Mouse (Mus musculus): ENCODE results near the gene Serf1. TPM values are rescaled to one million over a fixed set of nuclear protein-coding genes. Genes with fewer than 3 reads are reported as not detected.

Gene Serf1
- polyA plus RNA-seq, 1 experiment: 2.1 TPM

GRCm38 (mm10) chr13:100103748-100104254 lies 4.0 kb upstream of the Serf1 start, which contains the start of gene Bdp1:
TSS of gene Bdp1 (minus strand) at chr13:100104070.
- H3K27me3 ChIP-seq (ENCODE audit: control insufficient read depth, insufficient read depth, low read length): peaks cover 4% of the 10 kb centered on the region; the same call in 1 of the 2 replicates
- peaks cover 9% of the 10 kb centered on the region for H3K4me1 ChIP-seq (ENCODE audit: control insufficient read depth, insufficient read depth, insufficient read length)
- WGBS: 1% methylated on average over 41 of the region's 44 CpGs
- peak; percentile 83 to 90 for DNase-seq (ENCODE audit: low read depth in 1 of 2, low spot score in 2 of 2)
- H3K27ac ChIP-seq (ENCODE audit: insufficient read depth, low read length): peak within 1 kb of the TSS; percentile 86
- H3K4me3 ChIP-seq (ENCODE audit: extremely low read depth, insufficient read depth, insufficient read length): peak within 1 kb of the TSS; percentile 94
- H3K36me3 ChIP-seq (ENCODE audit: control insufficient read depth, insufficient read depth, low read length): no peaks in the 10 kb centered on the region
- TF ChIP-seq CTCF (IDR thresholded peaks at IDR 0.05; ENCODE audit: extremely low read depth, insufficient read depth, insufficient read length, insufficient replicate concordance) (no peak), POLR2A (IDR thresholded peaks at IDR 0.05; ENCODE audit: low read depth, low read length) (peak; percentile 67)

- Histone ChIP-seq H3K27ac (ENCODE audit: insufficient read depth, low read length) (no peak overlapping the region), H3K4me3 (ENCODE audit: extremely low read depth, insufficient read depth, insufficient read length) (no peak overlapping the region), H3K36me3 (ENCODE audit: control insufficient read depth, insufficient read depth, low read length) (no peaks in the 10 kb centered on the region), H3K4me1 (ENCODE audit: control insufficient read depth, insufficient read depth, insufficient read length) (peaks cover 6% of the 10 kb centered on the region), H3K27me3 (ENCODE audit: control insufficient read depth, insufficient read depth, low read length) (peaks cover 4% of the 10 kb centered on the region; the same call in 1 of the 2 replicates)
- no peak for DNase-seq (ENCODE audit: low read depth in 1 of 2, low spot score in 2 of 2)
- 67% methylated on average over 5 of the region's 5 CpGs for WGBS
- TF ChIP-seq CTCF (IDR thresholded peaks at IDR 0.05; ENCODE audit: extremely low read depth, insufficient read depth, insufficient read length, insufficient replicate concordance) (no peak), POLR2A (IDR thresholded peaks at IDR 0.05; ENCODE audit: low read depth, low read length) (no peak)
Observed at GRCm38 (mm10) chr13:100112218-100112972, 4.6 kb downstream of the Serf1 start.

DNA sequence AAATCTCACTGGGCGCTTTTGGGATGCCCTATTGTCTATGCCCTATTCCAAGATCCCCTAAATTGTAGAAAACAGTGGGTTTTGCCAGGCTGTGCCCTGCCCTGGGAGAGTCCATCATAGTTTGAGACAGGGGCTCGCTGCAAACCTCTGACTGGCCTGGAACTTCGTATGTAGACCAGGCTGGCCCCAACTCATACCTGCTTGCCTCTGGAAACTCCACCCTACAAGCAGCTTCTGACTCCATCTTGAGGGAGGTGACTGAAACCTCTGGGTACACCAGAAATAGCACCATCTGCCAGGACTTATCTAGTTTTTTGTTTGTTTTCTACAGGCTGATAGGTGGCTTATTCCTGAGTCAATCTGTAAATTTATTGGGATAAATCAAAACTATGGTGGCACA lies 16.2 kb downstream of the Serf1 start:
- 97% methylated on average over 3 of the region's 3 CpGs for WGBS
- no peak overlapping the region for H3K4me3 ChIP-seq (ENCODE audit: extremely low read depth, insufficient read depth, insufficient read length)

DNA sequence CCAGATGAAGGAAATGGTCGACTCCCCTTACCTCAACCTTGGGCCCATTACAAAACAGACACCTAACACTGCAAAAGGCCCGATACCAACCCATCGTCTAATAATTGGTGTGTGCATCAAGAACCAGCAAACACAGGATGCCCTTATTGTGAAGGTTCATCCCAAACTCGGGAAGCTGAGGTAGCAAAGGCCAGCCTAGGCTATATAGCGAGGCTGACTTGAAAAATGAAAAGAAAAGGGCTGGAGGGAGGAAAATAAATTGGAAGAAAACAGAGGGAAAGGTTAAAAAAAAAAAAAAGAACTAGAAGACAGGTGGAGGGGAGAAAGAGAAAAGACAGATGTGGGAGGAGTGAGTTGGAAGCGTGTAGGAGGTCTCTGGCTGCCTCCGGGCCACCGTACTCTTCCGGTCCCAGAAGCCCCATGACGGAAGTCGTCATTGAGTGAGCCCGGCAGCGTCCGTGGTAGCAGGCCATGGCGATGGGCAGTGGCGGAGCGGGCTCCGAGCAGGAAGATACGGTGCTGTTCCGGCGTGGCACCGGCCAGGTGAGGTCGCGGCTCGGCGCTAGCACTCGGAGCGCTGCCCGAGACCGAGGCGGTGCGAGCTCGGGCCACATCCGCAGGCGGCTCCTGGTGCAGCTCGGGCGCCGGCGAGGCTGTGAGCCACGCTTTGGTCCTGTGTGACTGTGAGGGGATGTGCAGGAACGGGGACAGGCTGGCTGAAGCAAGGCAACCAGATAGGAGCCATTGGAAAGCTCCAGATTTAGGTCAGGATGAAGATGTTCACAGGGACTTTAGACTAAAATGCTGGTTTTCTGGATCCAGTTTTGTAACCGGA lies 16.8 kb downstream of the Serf1 start, which contains the start of gene Smn1:
Smn1 (plus strand) TSS at position 430 of the 835 bp plus-strand sequence.
- no peak within 1 kb of the TSS for H3K27ac ChIP-seq (ENCODE audit: insufficient read depth, low read length)
- peaks cover 5% of the 10 kb centered on the region; the same call in 1 of the 2 replicates for H3K4me1 ChIP-seq (ENCODE audit: control insufficient read depth, insufficient read depth, insufficient read length)
- H3K4me3 ChIP-seq (ENCODE audit: extremely low read depth, insufficient read depth, insufficient read length): peak within 1 kb of the TSS; percentile 98
- H3K27me3 ChIP-seq (ENCODE audit: control insufficient read depth, insufficient read depth, low read length): no peaks in the 10 kb centered on the region
- H3K36me3 ChIP-seq (ENCODE audit: control insufficient read depth, insufficient read depth, low read length): peaks cover 18% of the 10 kb centered on the region
- DNase-seq (ENCODE audit: low read depth in 1 of 2, low spot score in 2 of 2): peak; percentile 84 to 91
- 5% methylated on average over 42 of the region's 42 CpGs for WGBS
- no peak for TF ChIP-seq CTCF (IDR thresholded peaks at IDR 0.05; ENCODE audit: extremely low read depth, insufficient read depth, insufficient read length, insufficient replicate concordance)
- peak; percentile 69; the same call in 1 of the 2 replicates for TF ChIP-seq POLR2A (IDR thresholded peaks at IDR 0.05; ENCODE audit: low read depth, low read length)

More for the DNA sequence above, 16.2 kb downstream of the Serf1 start:
- no peak overlapping the region for H3K27ac ChIP-seq (ENCODE audit: insufficient read depth, low read length)
- peaks cover 15% of the 10 kb centered on the region for H3K36me3 ChIP-seq (ENCODE audit: control insufficient read depth, insufficient read depth, low read length)
- TF ChIP-seq POLR2A (IDR thresholded peaks at IDR 0.05; ENCODE audit: low read depth, low read length) (no peak), CTCF (IDR thresholded peaks at IDR 0.05; ENCODE audit: extremely low read depth, insufficient read depth, insufficient read length, insufficient replicate concordance) (no peak)
- H3K27me3 ChIP-seq (ENCODE audit: control insufficient read depth, insufficient read depth, low read length): no peaks in the 10 kb centered on the region
- DNase-seq (ENCODE audit: low read depth in 1 of 2, low spot score in 2 of 2): no peak
- peaks cover 5% of the 10 kb centered on the region; the same call in 1 of the 2 replicates for H3K4me1 ChIP-seq (ENCODE audit: control insufficient read depth, insufficient read depth, insufficient read length)

DNA sequence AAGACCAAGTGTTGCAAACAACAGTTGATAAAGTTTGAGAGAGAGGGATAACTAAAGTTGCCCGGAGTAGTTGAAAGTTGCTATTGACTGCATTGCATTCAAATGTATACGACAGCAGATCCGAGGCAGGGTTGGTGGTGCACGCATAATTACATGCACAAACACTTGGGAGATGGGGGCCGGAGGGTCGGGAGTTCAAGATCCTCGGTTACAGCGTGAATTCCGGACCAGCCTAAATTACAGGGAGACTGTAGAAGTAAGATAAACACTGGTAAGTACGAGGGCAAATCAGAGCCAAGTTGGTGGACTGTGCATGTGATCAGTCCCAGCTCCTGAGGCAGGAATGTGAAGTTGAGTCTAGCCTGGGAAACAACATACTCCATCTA lies 17.4 kb downstream of the Serf1 start:
- no peak for DNase-seq (ENCODE audit: low read depth in 1 of 2, low spot score in 2 of 2)
- Histone ChIP-seq H3K27me3 (ENCODE audit: control insufficient read depth, insufficient read depth, low read length) (no peaks in the 10 kb centered on the region), H3K4me3 (ENCODE audit: extremely low read depth, insufficient read depth, insufficient read length) (peak overlapping the region; percentile 98), H3K36me3 (ENCODE audit: control insufficient read depth, insufficient read depth, low read length) (peaks cover 18% of the 10 kb centered on the region), H3K4me1 (ENCODE audit: control insufficient read depth, insufficient read depth, insufficient read length) (peaks cover 5% of the 10 kb centered on the region; the same call in 1 of the 2 replicates), H3K27ac (ENCODE audit: insufficient read depth, low read length) (no peak overlapping the region)
- TF ChIP-seq CTCF (IDR thresholded peaks at IDR 0.05; ENCODE audit: extremely low read depth, insufficient read depth, insufficient read length, insufficient replicate concordance) (no peak), POLR2A (IDR thresholded peaks at IDR 0.05; ENCODE audit: low read depth, low read length) (no peak)
- under 1% methylated on average over 10 of the region's 10 CpGs for WGBS

- Histone ChIP-seq H3K4me1 (ENCODE audit: control insufficient read depth, insufficient read depth, insufficient read length) (no peaks in the 10 kb centered on the region), H3K36me3 (ENCODE audit: control insufficient read depth, insufficient read depth, low read length) (peaks cover 8% of the 10 kb centered on the region), H3K27me3 (ENCODE audit: control insufficient read depth, insufficient read depth, low read length) (no peaks in the 10 kb centered on the region), H3K4me3 (ENCODE audit: extremely low read depth, insufficient read depth, insufficient read length) (no peak overlapping the region), H3K27ac (ENCODE audit: insufficient read depth, low read length) (no peak overlapping the region)
- no peak for DNase-seq (ENCODE audit: low read depth in 1 of 2, low spot score in 2 of 2)
- no peak for TF ChIP-seq POLR2A (IDR thresholded peaks at IDR 0.05; ENCODE audit: low read depth, low read length)
- no peak for TF ChIP-seq CTCF (IDR thresholded peaks at IDR 0.05; ENCODE audit: extremely low read depth, insufficient read depth, insufficient read length, insufficient replicate concordance)
- 80% methylated on average over 8 of the region's 8 CpGs for WGBS
Observed at GRCm38 (mm10) chr13:100141646-100142314, 34.0 kb downstream of the Serf1 start.

Data from spleen, adult 2 months (tissue).